In the genomic region with DNA sequence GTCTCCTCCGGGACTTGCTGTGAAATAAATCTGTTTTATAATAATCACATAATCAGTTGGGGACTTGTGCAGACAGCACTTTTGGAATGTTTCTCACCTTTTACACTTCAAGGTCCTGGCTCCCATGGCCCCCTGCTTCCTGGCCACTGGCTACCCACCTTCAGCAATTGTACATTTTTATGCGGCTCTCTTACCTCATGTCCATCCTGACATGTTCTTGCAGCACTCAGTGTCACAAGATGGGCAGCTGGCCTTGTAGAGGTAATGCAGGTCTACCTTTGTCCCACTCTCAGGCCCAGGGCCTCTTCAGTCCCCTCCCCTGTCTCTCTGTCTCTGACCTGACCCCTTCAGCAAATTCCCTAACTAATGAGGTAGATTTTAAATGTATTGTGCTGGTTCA, we compare ENCODE assay signal across 27 mouse cellular contexts. TPM values are rescaled to one million over a fixed set of nuclear protein-coding genes. Genes with fewer than 3 reads are reported as not detected.
DNase-seq lines count a peak whose midpoint lies in the region; ATAC-seq and TF ChIP-seq lines count a peak whose summit lies in the region.
"Had no signal": no experiment of that assay in that cellular context is flagged by ENCODE, and none has a peak within 500 bp of the region (broad histone marks: within the 10 kb centered on the region; RNA-seq: fewer than 3 reads in every experiment).

No protein-coding gene starts in this region.

- ATAC-seq in limb, embryonic 15.5 days (ENCODE audit: insufficient number of reproducible peaks, low FRiP score, low TSS enrichment, low read depth): no peak
- ATAC-seq in stomach, embryonic 16.5 days (ENCODE audit: insufficient read depth, low FRiP score): no peak
- ATAC-seq in stomach, postnatal 0 days (ENCODE audit: low FRiP score, low TSS enrichment): no peak
- ATAC-seq: activated CD4-positive, CD25-positive, alpha-beta regulatory T cell, adult 4 months; CD4-positive, CD25-positive, alpha-beta regulatory T cell, adult 4 months; Patski had no signal

- no peaks in the 10 kb centered on the region for H3K36me3 ChIP-seq in limb, embryonic 15.5 days
- H3K36me3 ChIP-seq in limb, embryonic 10.5 days: no peaks in the 10 kb centered on the region
- no peaks in the 10 kb centered on the region for H3K36me3 ChIP-seq in stomach, embryonic 16.5 days (ENCODE audit: control insufficient read depth, insufficient read depth, low read length)
- H3K36me3 ChIP-seq in stomach, postnatal 0 days (ENCODE audit: control insufficient read depth, insufficient read depth, low read length): no peaks in the 10 kb centered on the region; the same call in 1 of the 2 replicates
- H3K36me3 ChIP-seq: G1E had no signal

- H3K27ac ChIP-seq in limb, embryonic 15.5 days: 0 out of 2 replicates have a peak overlapping the region, but pooled peaks have one; percentile 27
- H3K27ac ChIP-seq in limb, embryonic 10.5 days: no peak overlapping the region
- H3K27ac ChIP-seq in stomach, embryonic 16.5 days (ENCODE audit: low read length): peak overlapping the region; percentile 29; the same call in 1 of the 2 replicates
- H3K27ac ChIP-seq in stomach, postnatal 0 days (replicated peaks): no peak overlapping the region

- no peak for TF ChIP-seq EP300 in stomach, postnatal 0 days (optimal IDR thresholded peaks at IDR 0.05)

- no peak overlapping the region for H3K9ac ChIP-seq in limb, embryonic 15.5 days
- no peak overlapping the region for H3K9ac ChIP-seq in stomach, embryonic 16.5 days (ENCODE audit: low read length)
- H3K9ac ChIP-seq in stomach, postnatal 0 days (ENCODE audit: low read length): no peak overlapping the region

- intact Hi-C loops in heart, postnatal 36 days (cut with DNase I): no loop called here

- no peaks in the 10 kb centered on the region for H3K9me3 ChIP-seq in limb, embryonic 15.5 days
- no peaks in the 10 kb centered on the region for H3K9me3 ChIP-seq in limb, embryonic 10.5 days (replicated peaks)
- no peaks in the 10 kb centered on the region for H3K9me3 ChIP-seq in stomach, embryonic 16.5 days (replicated peaks; ENCODE audit: control insufficient read depth, low read length)
- H3K9me3 ChIP-seq in stomach, postnatal 0 days (ENCODE audit: control insufficient read depth, low read length): no peaks in the 10 kb centered on the region

- WGBS in limb, embryonic 15.5 days: 96% methylated on average over 2 of the region's 2 CpGs
- 95% methylated on average over 2 of the region's 2 CpGs for WGBS in limb, embryonic 10.5 days
- WGBS in stomach, embryonic 16.5 days: 95% methylated on average over 2 of the region's 2 CpGs
- WGBS in stomach, postnatal 0 days: 95% methylated on average over 2 of the region's 2 CpGs

- no peaks in the 10 kb centered on the region for H3K27me3 ChIP-seq in limb, embryonic 15.5 days
- H3K27me3 ChIP-seq in limb, embryonic 10.5 days (ENCODE audit: low read depth, poor library complexity, severe bottlenecking): no peaks in the 10 kb centered on the region
- H3K27me3 ChIP-seq in stomach, embryonic 16.5 days (ENCODE audit: control insufficient read depth, insufficient read depth, low read length): no peaks in the 10 kb centered on the region
- no peaks in the 10 kb centered on the region for H3K27me3 ChIP-seq in stomach, postnatal 0 days (ENCODE audit: control insufficient read depth, insufficient read depth, low read length)
- H3K27me3 ChIP-seq: Patski had no signal

- no peak overlapping the region for H3K4me3 ChIP-seq in limb, embryonic 15.5 days
- H3K4me3 ChIP-seq in limb, embryonic 10.5 days: no peak overlapping the region
- no peak overlapping the region for H3K4me3 ChIP-seq in stomach, embryonic 16.5 days (replicated peaks; ENCODE audit: low read length)
- no peak overlapping the region for H3K4me3 ChIP-seq in stomach, postnatal 0 days (ENCODE audit: low read depth, low read length)

- no peak overlapping the region for H3K4me2 ChIP-seq in limb, embryonic 15.5 days
- no peak overlapping the region for H3K4me2 ChIP-seq in stomach, embryonic 16.5 days (ENCODE audit: low read depth, low read length)
- H3K4me2 ChIP-seq in stomach, postnatal 0 days (replicated peaks; ENCODE audit: low read depth): no peak overlapping the region

- no peaks in the 10 kb centered on the region for H3K4me1 ChIP-seq in limb, embryonic 15.5 days
- H3K4me1 ChIP-seq in limb, embryonic 10.5 days: peaks cover 3% of the 10 kb centered on the region; the same call in 1 of the 2 replicates
- no peaks in the 10 kb centered on the region for H3K4me1 ChIP-seq in stomach, embryonic 16.5 days (ENCODE audit: control insufficient read depth, insufficient read depth, low read length)
- no peaks in the 10 kb centered on the region for H3K4me1 ChIP-seq in stomach, postnatal 0 days (replicated peaks; ENCODE audit: control insufficient read depth, insufficient read depth)

- peak; percentile 90 for DNase-seq in heart, adult 11 months
- DNase-seq in heart, postnatal 36 days: no peak
- no peak for DNase-seq in limb, embryonic 10.5 days (ENCODE audit: low spot score)
- DNase-seq in stomach, postnatal 0 days (ENCODE audit: low spot score): no peak
- DNase-seq: adrenal gland, adult 2 months; adrenal gland, adult 8-10 months; adrenal gland, postnatal 10 days; adrenal gland, postnatal 14 days; adrenal gland, postnatal 25 days; adrenal gland, postnatal 36 days; B cell, adult 2 months; cerebellum, adult 11 months; cerebellum, adult 11-12 months; cerebellum, adult 18-20 months had no signal

- no peak for TF ChIP-seq CTCF in stomach, postnatal 0 days (IDR thresholded peaks at IDR 0.05; ENCODE audit: low read depth)

RNA-seq across cellular contexts. Expression of gene Tff3, which starts 32.6 kb away (rescaled TPM):
- not detected for total RNA-seq in heart, postnatal 36 days (2021)
- 0.35 TPM in 1 of 2 replicates, not detected in the other for polyA plus RNA-seq in limb, embryonic 15.5 days (2015; fragmentation: Nextera tagmentation; extraction: Ambion mirVana)
- polyA plus RNA-seq in limb, embryonic 10.5 days (2016; fragmentation: Nextera tagmentation; extraction: Ambion mirVana): not detected in 2 replicates
- 109 and 128 TPM in 2 replicates for polyA plus RNA-seq in stomach, embryonic 16.5 days (2015; fragmentation: Nextera tagmentation; extraction: Ambion mirVana)
- polyA plus RNA-seq in stomach, postnatal 0 days (2015; fragmentation: Nextera tagmentation; extraction: Ambion mirVana): 8.3 and 10.5 TPM in 2 replicates
- total RNA-seq: adrenal gland, adult 18-20 months; adrenal gland, adult 2 months; adrenal gland, adult 8-10 months; adrenal gland, postnatal 10 days; adrenal gland, postnatal 25 days; adrenal gland, postnatal 36 days; adrenal gland, postnatal 4 days; CH12.LX; ES-E14; G1E; MEL had no signal
- polyA plus RNA-seq: activated CD4-positive, CD25-positive, alpha-beta regulatory T cell, adult 4 months; C2C12; CD4-positive, CD25-positive, alpha-beta regulatory T cell, adult 4 months; G1E; Patski had no signal

RNA-seq across cellular contexts. Expression of gene Abcg1, which starts 39.4 kb away (rescaled TPM):
- total RNA-seq in heart, postnatal 36 days (2021): 1 to 10 TPM; 5.1 to 8.5 TPM
- polyA plus RNA-seq in limb, embryonic 15.5 days (2015; fragmentation: Nextera tagmentation; extraction: Ambion mirVana): 8.6 and 9.2 TPM in 2 replicates
- 4.1 and 5.0 TPM in 2 replicates for polyA plus RNA-seq in limb, embryonic 10.5 days (2016; fragmentation: Nextera tagmentation; extraction: Ambion mirVana)
- 11.3 and 15.4 TPM in 2 replicates for polyA plus RNA-seq in stomach, embryonic 16.5 days (2015; fragmentation: Nextera tagmentation; extraction: Ambion mirVana)
- 11.1 and 13.2 TPM in 2 replicates for polyA plus RNA-seq in stomach, postnatal 0 days (2015; fragmentation: Nextera tagmentation; extraction: Ambion mirVana)
- polyA plus RNA-seq: G1E had no signal

RNA-seq across cellular contexts. Expression of gene Tff2, which starts 47.2 kb away (rescaled TPM):
- total RNA-seq in heart, postnatal 36 days (2021): not detected
- not detected in 2 replicates for polyA plus RNA-seq in limb, embryonic 15.5 days (2015; fragmentation: Nextera tagmentation; extraction: Ambion mirVana)
- polyA plus RNA-seq in limb, embryonic 10.5 days (2016; fragmentation: Nextera tagmentation; extraction: Ambion mirVana): not detected in 2 replicates
- 99.1 and 132 TPM in 2 replicates for polyA plus RNA-seq in stomach, embryonic 16.5 days (2015; fragmentation: Nextera tagmentation; extraction: Ambion mirVana)
- polyA plus RNA-seq in stomach, postnatal 0 days (2015; fragmentation: Nextera tagmentation; extraction: Ambion mirVana): 866 and 948 TPM in 2 replicates
- total RNA-seq: adrenal gland, adult 18-20 months; adrenal gland, adult 2 months; adrenal gland, adult 8-10 months; adrenal gland, postnatal 14 days; adrenal gland, postnatal 25 days; adrenal gland, postnatal 36 days; CH12.LX; ES-E14; G1E; MEL had no signal
- polyA plus RNA-seq: activated CD4-positive, CD25-positive, alpha-beta regulatory T cell, adult 4 months; adrenal gland, adult 2 months; brain, embryonic 14.5 days; C2C12; CD4-positive, CD25-positive, alpha-beta regulatory T cell, adult 4 months; G1E; Patski had no signal

Comparison
In these comparisons a context has a peak if more than half of its experiments do, and no peak if none do; other contexts are left out.
1. H3K27ac ChIP-seq: peak in limb, embryonic 15.5 days (single experiment) and stomach, embryonic 16.5 days (single experiment); none in limb, embryonic 10.5 days (single experiment) and stomach, postnatal 0 days (single experiment).
2. RNA of gene Tff2, which starts 47.2 kb away (polyA plus RNA-seq): 866 to 948 TPM in stomach, postnatal 0 days and 99.1 to 132 TPM in stomach, embryonic 16.5 days; not detected in limb, embryonic 15.5 days and not detected in limb, embryonic 10.5 days; every median in the first group is over 100 times any median in the second.